Mouse (Mus musculus): ENCODE results near the gene Rbfox1.

Rbfox1 gene

GRCm38 (mm10) chr16:6212916-6213315, 327.8 kb downstream of the Rbfox1 start:
- DNase-seq (ENCODE audit: low spot score in 2 of 2), result no peak

- no peak for DNase-seq (ENCODE audit: low spot score in 2 of 2)
Measured at GRCm38 (mm10) chr16:6227449-6227848, 342.3 kb downstream of the Rbfox1 start.

- DNase-seq (ENCODE audit: low spot score in 2 of 2), result no peak
Measured at GRCm38 (mm10) chr16:6232966-6233365, 347.8 kb downstream of the Rbfox1 start.

- no peak for DNase-seq (ENCODE audit: low spot score in 2 of 2)
Measured at GRCm38 (mm10) chr16:6241393-6241792, 356.2 kb downstream of the Rbfox1 start.

- no peak for DNase-seq (ENCODE audit: low spot score in 2 of 2)
Measured at GRCm38 (mm10) chr16:6242468-6242867, 357.3 kb downstream of the Rbfox1 start.

- no peak for DNase-seq (ENCODE audit: low spot score in 2 of 2)
Measured at GRCm38 (mm10) chr16:6247569-6247968, 362.4 kb downstream of the Rbfox1 start.

GRCm38 (mm10) chr16:6264557-6264956, 379.4 kb downstream of the Rbfox1 start:
- no peak for DNase-seq (ENCODE audit: low spot score in 2 of 2)

- DNase-seq (ENCODE audit: low spot score in 2 of 2), result no peak
Measured at GRCm38 (mm10) chr16:6265610-6266009, 380.5 kb downstream of the Rbfox1 start.

- DNase-seq (ENCODE audit: low spot score in 2 of 2), result no peak
Measured at GRCm38 (mm10) chr16:6271596-6272370, 386.6 kb downstream of the Rbfox1 start.

- DNase-seq (ENCODE audit: low spot score in 2 of 2), result no peak
Measured at GRCm38 (mm10) chr16:6283496-6283895, 398.3 kb downstream of the Rbfox1 start.

GRCm38 (mm10) chr16:6284317-6284716, 399.2 kb downstream of the Rbfox1 start:
- DNase-seq (ENCODE audit: low spot score in 2 of 2), result no peak

GRCm38 (mm10) chr16:6287699-6288098, 402.5 kb downstream of the Rbfox1 start:
- DNase-seq (ENCODE audit: low spot score in 2 of 2), result no peak

- no peak for DNase-seq (ENCODE audit: low spot score in 2 of 2)
Measured at GRCm38 (mm10) chr16:6300112-6300511, 415.0 kb downstream of the Rbfox1 start.

- no peak for DNase-seq (ENCODE audit: low spot score in 2 of 2)
Measured at GRCm38 (mm10) chr16:6303082-6303481, 417.9 kb downstream of the Rbfox1 start.

GRCm38 (mm10) chr16:6309940-6310339, 424.8 kb downstream of the Rbfox1 start:
- no peak for DNase-seq (ENCODE audit: low spot score in 2 of 2)

- DNase-seq (ENCODE audit: low spot score in 2 of 2), result no peak
Measured at GRCm38 (mm10) chr16:6310744-6311678, 425.9 kb downstream of the Rbfox1 start.

GRCm38 (mm10) chr16:6313689-6314088, 428.5 kb downstream of the Rbfox1 start:
- peak in 1 of 2 experiments; percentile 24 for DNase-seq (ENCODE audit: low spot score in 2 of 2)

- no peak for DNase-seq (ENCODE audit: low spot score in 2 of 2)
Measured at GRCm38 (mm10) chr16:6324832-6325231, 439.7 kb downstream of the Rbfox1 start.

GRCm38 (mm10) chr16:6331400-6331939, 446.3 kb downstream of the Rbfox1 start:
- DNase-seq (ENCODE audit: low spot score in 2 of 2), result no peak

- DNase-seq (ENCODE audit: low spot score in 2 of 2), result no peak
Measured at GRCm38 (mm10) chr16:6333273-6333672, 448.1 kb downstream of the Rbfox1 start.

- DNase-seq (ENCODE audit: low spot score in 2 of 2), result no peak
Measured at GRCm38 (mm10) chr16:6348103-6348502, 462.9 kb downstream of the Rbfox1 start.

GRCm38 (mm10) chr16:6348581-6349241, 463.6 kb downstream of the Rbfox1 start:
- peak; percentile 39 to 52 for DNase-seq (ENCODE audit: low spot score in 2 of 2)

Measured in frontal cortex, postnatal 25 days (tissue).